In genomic region chr13:111905213-111905701, GRCm38 (mm10) we compare ENCODE assay signal across 8 mouse cellular contexts.
DNase-seq lines count a peak whose midpoint lies in the region; ATAC-seq lines count a peak whose summit lies in the region.

No protein-coding gene starts in this region.

- H3K4me1 ChIP-seq in erythroblast, embryonic 14.5 days (ENCODE audit: control insufficient read depth): peaks cover 52% of the 10 kb centered on the region
- H3K4me1 ChIP-seq in hindbrain, embryonic 12.5 days: peaks cover 8% of the 10 kb centered on the region
- peaks cover 9% of the 10 kb centered on the region; the same call in 1 of the 2 replicates for H3K4me1 ChIP-seq in limb, embryonic 15.5 days

- peak overlapping the region; percentile 41 for H3K4me2 ChIP-seq in hindbrain, embryonic 12.5 days (replicated peaks)
- H3K4me2 ChIP-seq in limb, embryonic 15.5 days: peak overlapping the region; percentile 20

- H3K36me3 ChIP-seq in erythroblast, embryonic 14.5 days (ENCODE audit: control insufficient read depth): no peaks in the 10 kb centered on the region; the same call in 1 of the 2 replicates
- no peaks in the 10 kb centered on the region for H3K36me3 ChIP-seq in hindbrain, embryonic 12.5 days
- no peaks in the 10 kb centered on the region for H3K36me3 ChIP-seq in limb, embryonic 15.5 days

- peak overlapping the region; percentile 40 for H3K4me3 ChIP-seq in erythroblast, embryonic 14.5 days (replicated peaks)
- peak overlapping the region; percentile 1; the same call in 1 of the 2 replicates for H3K4me3 ChIP-seq in hindbrain, embryonic 12.5 days
- H3K4me3 ChIP-seq in limb, embryonic 15.5 days: no peak overlapping the region

- peak overlapping the region; percentile 66 for H3K27ac ChIP-seq in hindbrain, embryonic 12.5 days
- no peak overlapping the region for H3K27ac ChIP-seq in limb, embryonic 15.5 days

- H3K9ac ChIP-seq in hindbrain, embryonic 12.5 days: peak overlapping the region; percentile 19; the same call in 1 of the 2 replicates
- H3K9ac ChIP-seq in limb, embryonic 15.5 days: no peak overlapping the region

- no peaks in the 10 kb centered on the region for H3K27me3 ChIP-seq in erythroblast, embryonic 14.5 days (ENCODE audit: control insufficient read depth)
- no peaks in the 10 kb centered on the region for H3K27me3 ChIP-seq in hindbrain, embryonic 12.5 days
- no peaks in the 10 kb centered on the region for H3K27me3 ChIP-seq in limb, embryonic 15.5 days

- 23% methylated on average over 10 of the region's 10 CpGs for WGBS in hindbrain, embryonic 12.5 days
- 29% methylated on average over 10 of the region's 10 CpGs for WGBS in limb, embryonic 15.5 days

- no peaks in the 10 kb centered on the region for H3K9me3 ChIP-seq in erythroblast, embryonic 14.5 days (ENCODE audit: control insufficient read depth, low read length)
- H3K9me3 ChIP-seq in hindbrain, embryonic 12.5 days (replicated peaks): no peaks in the 10 kb centered on the region
- no peaks in the 10 kb centered on the region for H3K9me3 ChIP-seq in limb, embryonic 15.5 days

- peak; percentile 47 to 72 for DNase-seq in urinary bladder, adult 18-20 months (ENCODE audit: low spot score in 2 of 2)
- no peak for DNase-seq in urinary bladder, postnatal 10 days (ENCODE audit: low spot score)
- DNase-seq in neural tube, embryonic 10.5 days (ENCODE audit: extremely low spot score, low spot score): peak; percentile 44
- no peak for DNase-seq in gastrocnemius, postnatal 10 days

- no peak for ATAC-seq in hindbrain, embryonic 12.5 days (ENCODE audit: low FRiP score)
- ATAC-seq in limb, embryonic 15.5 days (ENCODE audit: insufficient number of reproducible peaks, low FRiP score, low TSS enrichment, low read depth): no peak
- ATAC-seq in activated CD4-positive, CD25-positive, alpha-beta regulatory T cell, adult 4 months: no peak

Comparison
In these comparisons a context has a peak if more than half of its experiments do, and no peak if none do; other contexts are left out.
1. DNase-seq: peak in urinary bladder, adult 18-20 months (2 of 2) and neural tube, embryonic 10.5 days (single experiment); none in urinary bladder, postnatal 10 days (single experiment) and gastrocnemius, postnatal 10 days (single experiment).